Mouse (Mus musculus) liver, embryonic 14.5 days (tissue): ENCODE measurements around the gene D930020B18Rik. TPM values are rescaled to one million over a fixed set of nuclear protein-coding genes. Genes with fewer than 3 reads are reported as not detected.

Source experiments
- ATAC-seq: fragments of 200-750 bp; cut with Nextera tagmentation; 2 replicates; pipeline ENCODE4 v1.8.0; 2017; ENCODE audit warnings: moderate number of reproducible peaks, mild to moderate bottlenecking, moderate library complexity; ENCODE audit not compliant: insufficient read depth
- DNase-seq, 3 experiments: peaks; one replicate each; pipeline ENCODE4 v3.0.0-alpha.2; 2012 to 2013; ENCODE audit warnings: low read depth in 3 of 3, low spot score in 3 of 3
- H3K27ac ChIP-seq: fragments of 300-500 bp; sonication (generic); 2 replicates; pipeline ENCODE4 v1.5.1; 2014; ENCODE audit warnings: moderate library complexity, mild to moderate bottlenecking, control low read depth, inconsistent platforms
- H3K27me3 ChIP-seq: fragments of 300-500 bp; sonication (generic); 2 replicates; pipeline ENCODE4 v1.6.1; 2014; ENCODE audit warnings: mild to moderate bottlenecking, low read length, moderate library complexity; ENCODE audit not compliant: control insufficient read depth, insufficient read depth
- H3K36me3 ChIP-seq: fragments of 300-500 bp; sonication (generic); replicated peaks from 2 replicates; pipeline ENCODE4 v1.6.1; 2014; ENCODE audit warnings: low read depth; ENCODE audit not compliant: control insufficient read depth, insufficient read depth
- H3K4me1 ChIP-seq, 2 experiments: fragments of 200-500 bp in 1 of 2; fragments of 300-500 bp in 1 of 2; sonication (generic) in 1 of 2; replicated peaks; 2 replicates each; pipeline ENCODE4 v1.6.1; 2012 to 2014; ENCODE audit warnings: antibody characterized with exemption in 1 of 2, inconsistent platforms in 1 of 2, low read length in 1 of 2; ENCODE audit not compliant: control insufficient read depth in 2 of 2, insufficient read depth in 2 of 2
- H3K4me2 ChIP-seq: fragments of 300-500 bp; sonication (generic); 2 replicates; pipeline ENCODE4 v1.6.1; 2014; ENCODE audit warnings: low read depth, mild to moderate bottlenecking, control low read depth, moderate library complexity
- H3K4me3 ChIP-seq, 2 experiments: fragments of 200-500 bp in 1 of 2; fragments of 300-500 bp in 1 of 2; sonication (generic) in 1 of 2; 2 replicates each; pipeline ENCODE4 v1.5.1; 2012 to 2014; ENCODE audit warnings: low read depth in 2 of 2, low read length in 2 of 2, mild to moderate bottlenecking in 2 of 2, control low read depth in 1 of 2, inconsistent platforms in 1 of 2, moderate library complexity in 1 of 2; ENCODE audit not compliant: insufficient read depth in 1 of 2
- H3K9ac ChIP-seq: fragments of 300-500 bp; sonication (generic); replicated peaks from 2 replicates; pipeline ENCODE4 v1.6.1; 2014; ENCODE audit warnings: mild to moderate bottlenecking, control low read depth, moderate library complexity
- H3K9me3 ChIP-seq: fragments of 300-500 bp; sonication (generic); 2 replicates; pipeline ENCODE4 v1.6.1; 2016; ENCODE audit warnings: low read length, mixed read lengths; ENCODE audit not compliant: control insufficient read depth
- CTCF ChIP-seq: IDR thresholded peaks from 2 replicates; pipeline ENCODE4 v1.5.1; 2016; ENCODE audit warnings: antibody characterized with exemption, low read depth, control low read depth
- EP300 ChIP-seq: IDR thresholded peaks from 2 replicates; pipeline ENCODE4 v1.6.1; 2016; ENCODE audit warnings: antibody characterized with exemption, low read depth
- WGBS: fragments of 180-500 bp; shearing (Covaris S2); extraction: QIAGEN DNeasy Blood & Tissue Kit; methylation state at CpG from one replicate; pipeline ENCODE4 v1.1.7; 2014; ENCODE audit not compliant: insufficient replicate concordance; 5-methylcytosine and 5-hydroxymethylcytosine counted together
- polyA plus RNA-seq, 2 experiments: library from polyadenylated mRNA; depleted of rRNA in 1 of 2; stranded (reverse) in 1 of 2; unstranded in 1 of 2; fragments of >200 nt; fragmentation: Nextera tagmentation in 1 of 2; extraction: Ambion mirVana in 1 of 2; gene quantifications; 2 replicates each; pipeline versions ENCODE4 v1.2.1 to v1.2.3; 2012 to 2014

D930020B18Rik gene
- polyA plus RNA-seq, 2 experiments = 0.04 TPM; not detected in 1

GRCm38 (mm10) chr10:121608177-121608576, 33.2 kb upstream of the D930020B18Rik start:
- no peak overlapping the region for H3K4me3 ChIP-seq
- 89% methylated on average over 10 of the region's 10 CpGs for WGBS
- no peak for TF ChIP-seq CTCF
- no peak for TF ChIP-seq EP300
- no peaks in the 10 kb centered on the region for H3K27me3 ChIP-seq
- ATAC-seq (no peak), DNase-seq (no peak)
- no peaks in the 10 kb centered on the region for H3K4me1 ChIP-seq
- no peak overlapping the region for H3K27ac ChIP-seq
- H3K36me3 ChIP-seq = peaks cover 89% of the 10 kb centered on the region
- no peaks in the 10 kb centered on the region for H3K9me3 ChIP-seq
- no peak overlapping the region for H3K9ac ChIP-seq
- no peak overlapping the region for H3K4me2 ChIP-seq

DNA sequence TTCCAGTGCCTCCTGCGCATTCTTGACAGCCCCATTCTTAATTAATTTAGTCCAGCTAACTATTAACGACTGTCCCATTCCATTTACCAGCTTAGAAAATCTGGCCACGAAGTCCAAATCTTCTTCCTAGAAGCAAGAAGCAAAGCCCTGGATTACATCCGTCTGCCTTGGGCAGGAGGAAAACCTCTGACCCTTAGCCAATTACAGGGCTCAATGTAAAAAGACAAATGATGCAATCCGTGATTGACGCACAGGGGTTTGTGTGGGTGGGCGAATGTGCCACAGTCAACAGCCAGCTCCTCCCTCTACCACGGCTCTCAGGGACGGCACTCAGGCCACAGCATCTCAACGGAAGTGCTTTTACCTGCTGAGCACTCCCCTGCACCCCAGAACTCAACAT, 29.8 kb upstream of the D930020B18Rik start:
- ATAC-seq = no peak
- Histone ChIP-seq H3K36me3 (peaks cover 85% of the 10 kb centered on the region), H3K27ac (no peak overlapping the region), H3K4me3 (no peak overlapping the region), H3K4me2 (no peak overlapping the region), H3K4me1 (no peaks in the 10 kb centered on the region), H3K27me3 (no peaks in the 10 kb centered on the region), H3K9ac (no peak overlapping the region), H3K9me3 (no peaks in the 10 kb centered on the region)
- 79% methylated on average over 10 of the region's 10 CpGs for WGBS
- no peak for DNase-seq
- TF ChIP-seq EP300 (no peak), CTCF (no peak)

GRCm38 (mm10) chr10:121612448-121612847, 28.9 kb upstream of the D930020B18Rik start:
- TF ChIP-seq EP300 (no peak), CTCF (no peak)
- Histone ChIP-seq H3K4me1 (no peaks in the 10 kb centered on the region), H3K4me2 (no peak overlapping the region), H3K27me3 (no peaks in the 10 kb centered on the region), H3K9ac (no peak overlapping the region), H3K4me3 (no peak overlapping the region), H3K27ac (no peak overlapping the region), H3K9me3 (no peaks in the 10 kb centered on the region), H3K36me3 (peaks cover 85% of the 10 kb centered on the region)
- ATAC-seq (no peak), DNase-seq (no peak)
- WGBS = 84% methylated on average over 6 of the region's 6 CpGs

GRCm38 (mm10) chr10:121613570-121613969, 27.8 kb upstream of the D930020B18Rik start:
- TF ChIP-seq EP300 = no peak
- TF ChIP-seq CTCF = no peak
- peaks cover 84% of the 10 kb centered on the region for H3K36me3 ChIP-seq
- no peaks in the 10 kb centered on the region for H3K27me3 ChIP-seq
- no peaks in the 10 kb centered on the region for H3K4me1 ChIP-seq
- no peak overlapping the region for H3K9ac ChIP-seq
- WGBS = 47% methylated on average over 13 of the region's 13 CpGs
- DNase-seq (no peak), ATAC-seq (no peak)
- no peak overlapping the region for H3K4me2 ChIP-seq
- no peak overlapping the region for H3K4me3 ChIP-seq
- H3K9me3 ChIP-seq = no peaks in the 10 kb centered on the region
- H3K27ac ChIP-seq = no peak overlapping the region

DNA sequence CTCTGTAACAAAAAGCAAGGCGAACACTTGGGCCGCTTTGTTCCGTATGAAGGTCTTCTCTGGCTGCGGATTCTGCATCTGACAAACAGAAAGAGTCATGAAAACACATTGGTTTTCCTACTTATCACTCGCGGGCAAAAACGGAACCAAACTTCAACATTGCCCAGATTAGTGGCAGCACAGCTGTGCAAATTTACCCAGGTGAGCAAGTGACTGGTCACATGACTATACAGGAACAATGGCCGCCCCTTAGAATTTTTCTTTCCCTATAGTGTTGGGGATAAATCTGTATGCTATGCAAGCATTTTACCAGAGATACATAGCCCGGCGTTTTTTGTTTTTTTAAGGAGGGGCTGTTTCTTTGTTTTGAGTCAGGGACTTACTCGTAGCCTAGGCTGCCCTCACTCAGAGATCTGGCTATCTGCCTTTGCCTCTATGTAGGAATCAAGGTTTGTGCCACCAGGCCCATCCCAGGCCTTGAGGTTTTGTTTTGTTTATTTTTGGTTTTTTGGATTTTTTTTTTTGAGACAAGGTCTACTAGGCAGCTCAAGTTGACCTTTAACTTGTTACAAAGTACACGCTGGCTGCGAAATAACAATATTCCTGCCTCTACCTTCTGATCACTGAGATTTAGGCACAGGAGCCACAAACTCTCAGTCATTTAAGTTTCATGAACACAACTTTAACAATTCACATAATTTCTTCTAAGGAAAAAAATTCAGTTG, 26.1 kb upstream of the D930020B18Rik start:
- Histone ChIP-seq H3K36me3 (peaks cover 80% of the 10 kb centered on the region), H3K27me3 (no peaks in the 10 kb centered on the region), H3K4me1 (no peaks in the 10 kb centered on the region), H3K4me3 (no peak overlapping the region), H3K27ac (no peak overlapping the region), H3K4me2 (no peak overlapping the region), H3K9me3 (no peaks in the 10 kb centered on the region), H3K9ac (no peak overlapping the region)
- TF ChIP-seq EP300 (no peak), CTCF (no peak)
- DNase-seq (no peak), ATAC-seq (no peak)
- WGBS = 80% methylated on average over 13 of the region's 13 CpGs
